Mouse (Mus musculus): Measurements from ENCODE around the gene Uspl1.

The Uspl1 gene

DNA sequence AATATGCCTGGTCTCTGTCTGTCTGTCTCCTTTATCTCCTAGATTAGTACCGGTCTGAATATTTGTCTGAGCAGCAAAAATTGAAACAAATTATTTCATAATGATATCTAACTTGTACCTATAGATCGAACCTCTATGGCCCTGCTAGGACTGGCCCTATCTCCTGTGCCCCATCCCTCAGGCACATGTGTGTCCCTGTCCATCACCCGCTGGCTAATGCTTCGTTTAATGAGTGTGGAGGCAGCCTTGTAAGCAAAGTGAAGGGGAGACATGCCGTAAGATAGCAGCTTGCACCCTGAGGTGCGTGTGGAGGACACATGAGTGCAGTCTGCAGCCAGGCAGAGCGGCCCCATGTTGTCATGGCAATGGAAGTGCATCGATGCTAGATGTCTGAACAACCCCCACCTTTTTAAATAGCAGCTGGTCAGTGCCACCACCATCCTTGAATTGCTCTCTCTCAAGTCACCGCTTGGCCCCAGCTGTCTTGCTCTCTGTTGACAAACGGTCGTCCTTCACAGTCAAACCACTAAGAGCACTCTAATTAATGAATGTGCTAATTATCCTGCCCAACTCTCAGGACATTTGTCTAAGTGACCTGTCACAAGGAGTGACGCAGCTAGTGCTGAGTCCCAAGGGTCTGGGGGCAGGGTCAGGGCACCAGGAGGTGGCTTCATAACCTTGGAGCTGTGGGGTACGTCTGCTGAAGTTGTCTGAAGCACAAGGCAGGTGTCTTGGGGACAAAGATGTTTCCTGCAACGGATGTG lies 73.5 kb downstream of the Uspl1 start:
- DNase-seq (ENCODE audit: low spot score in 2 of 2) = no peak

DNA sequence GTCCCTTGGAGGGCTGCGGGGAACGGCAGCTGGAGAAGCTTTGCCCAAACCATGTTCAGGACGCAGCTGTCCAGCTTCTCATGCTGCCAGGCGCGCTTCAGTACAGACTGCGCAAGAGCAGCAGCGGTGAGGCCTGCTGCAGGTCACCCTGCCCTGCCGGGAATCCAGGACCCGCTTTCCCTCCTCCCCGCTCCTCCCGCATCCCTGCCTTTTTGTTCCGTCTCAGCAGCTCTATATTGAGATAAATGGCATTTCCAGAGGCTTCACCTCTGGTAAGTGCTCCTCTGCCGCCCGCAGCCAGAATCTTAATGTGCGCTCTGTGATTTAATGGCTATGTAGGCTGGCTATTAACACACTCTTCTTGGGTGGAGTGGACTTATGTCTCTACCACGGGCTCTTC lies 74.9 kb downstream of the Uspl1 start:
- DNase-seq (ENCODE audit: low spot score in 2 of 2) = peak in 1 of 2 experiments; percentile 19

DNA sequence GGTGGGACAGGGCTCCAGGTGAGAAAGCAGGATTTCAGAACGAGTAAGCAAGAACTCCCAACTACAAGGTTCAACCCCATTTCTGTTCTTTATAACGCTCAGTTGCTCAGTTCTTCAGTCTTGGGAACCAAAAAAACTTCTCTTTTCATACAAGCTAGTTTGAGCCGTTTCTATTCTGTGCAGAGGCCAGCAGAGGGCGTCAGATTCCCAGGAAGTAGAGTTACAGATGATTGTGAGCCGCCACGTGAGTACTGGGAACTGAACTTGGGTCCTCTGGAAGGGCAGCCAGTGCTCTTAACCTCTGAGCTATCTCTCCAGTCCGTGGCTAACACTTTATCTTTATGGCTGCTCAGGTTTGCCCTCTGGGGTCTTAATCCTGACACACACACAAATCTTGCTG lies 77.3 kb downstream of the Uspl1 start:
- no peak for DNase-seq (ENCODE audit: low spot score in 2 of 2)

GRCm38 (mm10) chr5:149261866-149262265 lies 77.7 kb downstream of the Uspl1 start:
- DNase-seq (ENCODE audit: low spot score in 2 of 2) = no peak

DNA sequence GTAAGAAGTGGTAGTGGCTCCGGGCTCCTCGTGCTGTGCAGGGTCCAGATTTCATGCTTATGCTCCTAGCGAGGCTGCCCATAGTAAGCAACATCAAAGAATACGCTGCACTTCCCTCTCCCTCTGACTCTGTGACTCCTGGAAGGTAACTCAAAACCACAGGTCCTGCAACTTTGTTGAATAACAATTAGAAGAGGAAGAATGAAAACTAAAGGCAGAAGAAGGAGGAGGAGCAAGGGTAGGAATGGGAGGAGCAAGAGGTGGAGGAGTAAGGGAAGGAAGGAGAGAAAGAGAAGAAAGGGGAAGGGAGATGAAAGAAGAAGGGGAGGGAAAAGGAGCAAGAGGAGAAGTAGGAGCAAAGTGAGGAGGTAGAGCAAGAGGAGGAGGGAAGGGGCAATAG lies 80.3 kb downstream of the Uspl1 start, which contains the start of gene Alox5ap:
Gene Alox5ap (plus strand): TSS at position 363 of the 400 bp plus-strand sequence.
- no peak for DNase-seq (ENCODE audit: low spot score in 2 of 2)

DNA sequence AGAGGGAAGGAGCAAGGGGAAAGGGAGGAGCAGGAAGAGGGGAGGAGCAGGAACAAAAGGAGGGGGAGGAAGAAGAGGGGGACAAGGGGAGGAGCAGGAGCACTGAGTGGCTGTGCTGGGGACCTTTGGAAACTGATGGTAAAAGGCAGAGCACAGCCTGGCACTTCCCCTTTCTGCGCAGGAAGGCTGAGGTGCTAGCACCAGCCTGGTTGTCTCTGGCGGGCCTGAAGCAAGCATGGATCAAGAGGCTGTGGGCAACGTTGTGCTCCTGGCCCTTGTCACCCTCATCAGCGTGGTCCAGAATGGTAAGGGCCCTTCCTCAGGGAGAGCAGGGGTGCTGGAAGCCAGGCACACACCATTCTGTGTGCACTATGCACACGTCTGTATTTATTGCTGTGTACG lies 80.7 kb downstream of the Uspl1 start:
- DNase-seq (ENCODE audit: low spot score in 2 of 2) = no peak

All from cerebellum, postnatal 4 days (tissue).